8 mouse cellular contexts compared by ENCODE assay signal in genomic region chr2:33129696-33130095, GRCm38 (mm10). TPM values are rescaled to one million over a fixed set of nuclear protein-coding genes. Genes with fewer than 3 reads are reported as not detected.
DNase-seq lines count a peak whose midpoint lies in the region; ATAC-seq and TF ChIP-seq lines count a peak whose summit lies in the region.

No protein-coding gene starts in this region.

- ATAC-seq in hindbrain, embryonic 16.5 days: no peak
- ATAC-seq in lung, postnatal 0 days: no peak

- H3K9ac ChIP-seq in ES-Bruce4 (ENCODE audit: low read depth, poor library complexity, severe bottlenecking): peak overlapping the region; percentile 74
- peak overlapping the region; percentile 87 for H3K9ac ChIP-seq in hindbrain, embryonic 16.5 days (ENCODE audit: low read depth, low read length)
- H3K9ac ChIP-seq in lung, postnatal 0 days (replicated peaks; ENCODE audit: low read depth): peak overlapping the region; percentile 43

- TF ChIP-seq EP300 in ES-Bruce4 (IDR thresholded peaks at IDR 0.05; ENCODE audit: insufficient read depth, low read depth, low read length): no peak
- TF ChIP-seq EP300 in lung, postnatal 0 days (IDR thresholded peaks at IDR 0.05): no peak

- no peaks in the 10 kb centered on the region for H3K36me3 ChIP-seq in ES-Bruce4 (ENCODE audit: control insufficient read depth, insufficient read depth, low read length, poor library complexity, severe bottlenecking)
- H3K36me3 ChIP-seq in embryonic facial prominence, embryonic 10.5 days (replicated peaks): no peaks in the 10 kb centered on the region
- H3K36me3 ChIP-seq in hindbrain, embryonic 16.5 days (ENCODE audit: control insufficient read depth, insufficient read depth, low read length): no peaks in the 10 kb centered on the region
- H3K36me3 ChIP-seq in lung, postnatal 0 days (ENCODE audit: insufficient read depth, low read length): no peaks in the 10 kb centered on the region

- no peak overlapping the region for H3K27ac ChIP-seq in ES-Bruce4 (ENCODE audit: insufficient read depth, low read length)
- peak overlapping the region; percentile 82 for H3K27ac ChIP-seq in embryonic facial prominence, embryonic 10.5 days (replicated peaks)
- H3K27ac ChIP-seq in hindbrain, embryonic 16.5 days (ENCODE audit: low read depth, low read length): peak overlapping the region; percentile 71
- H3K27ac ChIP-seq in lung, postnatal 0 days (ENCODE audit: low read length): peak overlapping the region; percentile 54; the same call in 1 of the 2 replicates

- no peaks in the 10 kb centered on the region for H3K4me1 ChIP-seq in ES-Bruce4 (ENCODE audit: control insufficient read depth, insufficient read depth, low read length)
- H3K4me1 ChIP-seq in embryonic facial prominence, embryonic 10.5 days: peaks cover 32% of the 10 kb centered on the region
- H3K4me1 ChIP-seq in hindbrain, embryonic 16.5 days (ENCODE audit: control insufficient read depth, insufficient read depth, low read depth, low read length): peaks cover 17% of the 10 kb centered on the region
- H3K4me1 ChIP-seq in lung, postnatal 0 days (ENCODE audit: insufficient read depth, low read depth, low read length): peaks cover 6% of the 10 kb centered on the region; the same call in 1 of the 2 replicates

- 3% methylated on average over 10 of the region's 10 CpGs for WGBS in embryonic facial prominence, embryonic 10.5 days
- WGBS in hindbrain, embryonic 16.5 days: 4% methylated on average over 10 of the region's 10 CpGs
- 1% methylated on average over 10 of the region's 10 CpGs for WGBS in lung, postnatal 0 days

- DNase-seq in heart, adult 11 months: peak; percentile 95
- no peak for DNase-seq in heart, postnatal 10 days
- peak; percentile 19 for DNase-seq in embryonic facial prominence, embryonic 10.5 days (ENCODE audit: low spot score)
- DNase-seq in lung, postnatal 0 days (ENCODE audit: low spot score): peak; percentile 43
- DNase-seq in thymus, postnatal 0 days (ENCODE audit: low spot score): peak; percentile 10
- no peak for DNase-seq in layer of hippocampus, postnatal 14 days (ENCODE audit: low spot score in 2 of 2)

- H3K4me3 ChIP-seq in ES-Bruce4 (ENCODE audit: low read depth, low read length): peak overlapping the region; percentile 76
- H3K4me3 ChIP-seq in embryonic facial prominence, embryonic 10.5 days: peak overlapping the region; percentile 73
- H3K4me3 ChIP-seq in hindbrain, embryonic 16.5 days (ENCODE audit: low read length): peak overlapping the region; percentile 82
- peak overlapping the region; percentile 65 for H3K4me3 ChIP-seq in lung, postnatal 0 days (ENCODE audit: low read depth, low read length)

- H3K4me2 ChIP-seq in hindbrain, embryonic 16.5 days (ENCODE audit: low read length): peak overlapping the region; percentile 97
- peak overlapping the region; percentile 99 for H3K4me2 ChIP-seq in lung, postnatal 0 days (replicated peaks; ENCODE audit: low read depth, low read length)

- no peaks in the 10 kb centered on the region for H3K9me3 ChIP-seq in ES-Bruce4 (replicated peaks; ENCODE audit: control insufficient read depth, insufficient read depth, low read length, poor library complexity, severe bottlenecking)
- H3K9me3 ChIP-seq in embryonic facial prominence, embryonic 10.5 days: no peaks in the 10 kb centered on the region
- H3K9me3 ChIP-seq in hindbrain, embryonic 16.5 days (ENCODE audit: control insufficient read depth, low read length): no peaks in the 10 kb centered on the region
- no peaks in the 10 kb centered on the region for H3K9me3 ChIP-seq in lung, postnatal 0 days (ENCODE audit: low read length)

- no peak for TF ChIP-seq POLR2A in ES-Bruce4 (IDR thresholded peaks at IDR 0.05; ENCODE audit: insufficient read depth, low read length)

- no peaks in the 10 kb centered on the region for H3K27me3 ChIP-seq in ES-Bruce4 (ENCODE audit: control insufficient read depth, insufficient read depth, low read length, poor library complexity, severe bottlenecking)
- H3K27me3 ChIP-seq in embryonic facial prominence, embryonic 10.5 days (replicated peaks; ENCODE audit: low read depth, poor library complexity, severe bottlenecking): peaks cover 51% of the 10 kb centered on the region
- H3K27me3 ChIP-seq in hindbrain, embryonic 16.5 days (replicated peaks; ENCODE audit: control insufficient read depth, insufficient read depth, low read length): no peaks in the 10 kb centered on the region
- 0 out of 2 replicates have a peak, but pooled peaks cover 4% of the 10 kb centered on the region for H3K27me3 ChIP-seq in lung, postnatal 0 days (replicated peaks; ENCODE audit: insufficient read depth, low read length)

- intact Hi-C loops in heart, postnatal 10 days (cut with DNase I): loop anchor here (2.0 kb wide), 1 partner anchor 105 kb away; no protein-coding TSS in a partner anchor

- peak; percentile 1 for TF ChIP-seq CTCF in ES-Bruce4 (IDR thresholded peaks at IDR 0.05; ENCODE audit: low read depth, low read length)
- TF ChIP-seq CTCF in lung, postnatal 0 days (IDR thresholded peaks at IDR 0.05): no peak; the same call in 1 of the 2 replicates

RNA-seq across cellular contexts. Expression of gene Garnl3, which starts 1.8 kb away (rescaled TPM):
- total RNA-seq in heart, postnatal 10 days (2021): 1 to 10 TPM; 9.2 to 9.9 TPM
- 29.1 and 29.8 TPM in 2 replicates for polyA plus RNA-seq in ES-Bruce4 (2011; ENCODE audit: insufficient read depth, insufficient read length, low read depth, missing spikeins)
- 5.7 and 10.6 TPM in 2 replicates for polyA plus RNA-seq in embryonic facial prominence, embryonic 10.5 days (2016; fragmentation: Nextera tagmentation; extraction: Ambion mirVana)
- 65.9 and 68.7 TPM in 2 replicates for polyA plus RNA-seq in hindbrain, embryonic 16.5 days (2015; fragmentation: Nextera tagmentation; extraction: Ambion mirVana)
- polyA plus RNA-seq in lung, postnatal 0 days (2015; fragmentation: Nextera tagmentation; extraction: Ambion mirVana): 5.9 and 8.5 TPM in 2 replicates
- polyA plus RNA-seq in thymus, postnatal 0 days (2015; fragmentation: Nextera tagmentation; extraction: Ambion mirVana): 0.81 and 1.0 TPM in 2 replicates
- total RNA-seq in layer of hippocampus, postnatal 14 days (2021): 10 to 100 TPM; 46.0 to 65.4 TPM

Comparison
In these comparisons a context has a peak if more than half of its experiments do, and no peak if none do; other contexts are left out.
1. DNase-seq: peak in heart, adult 11 months (single experiment), embryonic facial prominence, embryonic 10.5 days (single experiment), lung, postnatal 0 days (single experiment) and thymus, postnatal 0 days (single experiment); none in heart, postnatal 10 days (0 of 2) and layer of hippocampus, postnatal 14 days (0 of 2).
2. Peak in every context shown above with its lines, with median percentiles within 50 percentile points of each other: H3K4me3 ChIP-seq and H3K9ac ChIP-seq.